Mouse (Mus musculus) spleen, embryonic (tissue): Measurements from ENCODE around the gene AU040320.

ENCODE experiments used
- CTCF ChIA-PET: fragments of 350-600 bp; sonication (Branson Sonifier 250); formaldehyde crosslinking; loops from one replicate; lab custom pipeline; 2022; lab: Charles Lee

The AU040320 gene

GRCm38 (mm10) chr4:126753268-126754230, at the start of gene AU040320, which contains the start of gene Ncdn:
AU040320 (plus strand) TSS chr4:126753544.
Ncdn (minus strand) TSS chr4:126753438.
- CTCF ChIA-PET = interaction anchor here (1.3 kb wide), 1 partner anchor 7 kb away, joined by 3 read pairs; no protein-coding TSS in a partner anchor

- CTCF ChIA-PET = no interaction called here
These were observed 46.5 kb upstream of the AU040320 start for GRCm38 (mm10) chr4:126706630-126707438.

- CTCF ChIA-PET = no interaction called here
These were observed 45.9 kb upstream of the AU040320 start for GRCm38 (mm10) chr4:126707439-126707826.

- CTCF ChIA-PET = no interaction called here
These were observed 21.2 kb upstream of the AU040320 start for GRCm38 (mm10) chr4:126732111-126732510.

- CTCF ChIA-PET = no interaction called here
These were observed 20.6 kb upstream of the AU040320 start for GRCm38 (mm10) chr4:126732531-126733380.

GRCm38 (mm10) chr4:126734001-126734603, 19.2 kb upstream of the AU040320 start:
- CTCF ChIA-PET = no interaction called here

GRCm38 (mm10) chr4:126734700-126735381, 18.5 kb upstream of the AU040320 start:
- CTCF ChIA-PET = no interaction called here

GRCm38 (mm10) chr4:126735382-126736000, 17.9 kb upstream of the AU040320 start:
- CTCF ChIA-PET = no interaction called here

- CTCF ChIA-PET = interaction anchor here (1.1 kb wide), 1 partner anchor 9 kb away, joined by 4 read pairs; no protein-coding TSS in a partner anchor
These were observed 17.3 kb upstream of the AU040320 start, which contains the start of gene Tfap2e for GRCm38 (mm10) chr4:126736001-126736414. Tfap2e (minus strand) TSS chr4:126736240.

GRCm38 (mm10) chr4:126739966-126740676, 13.2 kb upstream of the AU040320 start:
- CTCF ChIA-PET = no interaction called here

- CTCF ChIA-PET = interaction anchor here (0.7 to 0.9 kb wide), 2 partner anchors 133 to 201 kb away, joined by 3 read pairs; no protein-coding TSS in a partner anchor
These were observed 11.9 kb upstream of the AU040320 start for GRCm38 (mm10) chr4:126741448-126741847.

GRCm38 (mm10) chr4:126742976-126743375, 10.4 kb upstream of the AU040320 start:
- CTCF ChIA-PET = no interaction called here

- CTCF ChIA-PET = no interaction called here
These were observed 9.6 kb upstream of the AU040320 start for GRCm38 (mm10) chr4:126743713-126744112.

- CTCF ChIA-PET = interaction anchor here (0.7 to 1.0 kb wide), 2 partner anchors 8 to 72 kb away, joined by 3 to 4 read pairs; partner anchors contain the start of gene Tfap2e
These were observed 8.5 kb upstream of the AU040320 start for GRCm38 (mm10) chr4:126744831-126745230.

- CTCF ChIA-PET = interaction anchor here (0.7 to 1.0 kb wide), 3 partner anchors 9 to 72 kb away, joined by 3 to 4 read pairs (median 3); partner anchors contain the start of gene Tfap2e
These were observed 7.7 kb upstream of the AU040320 start for GRCm38 (mm10) chr4:126745506-126746193.

GRCm38 (mm10) chr4:126746194-126746840, 7.0 kb upstream of the AU040320 start:
- CTCF ChIA-PET = interaction anchor here (0.7 kb wide), 1 partner anchor 8 kb away, joined by 3 read pairs; no protein-coding TSS in a partner anchor

GRCm38 (mm10) chr4:126748381-126748780, 5.0 kb upstream of the AU040320 start:
- CTCF ChIA-PET = no interaction called here
